Mouse (Mus musculus): ENCODE data around the gene Dock4. TPM values are rescaled to one million over a fixed set of nuclear protein-coding genes. Genes with fewer than 3 reads are reported as not detected.

Dock4 gene
- polyA plus RNA-seq, 1 experiment = 12.7 TPM

- TF ChIP-seq POLR2A (IDR thresholded peaks at IDR 0.05; ENCODE audit: insufficient read depth, low read length) (no peak), CTCF (IDR thresholded peaks at IDR 0.05; ENCODE audit: low read depth, low read length) (peak; percentile 24), EP300 (IDR thresholded peaks at IDR 0.05; ENCODE audit: insufficient read depth, low read depth, low read length) (no peak)
- H3K27me3 ChIP-seq (ENCODE audit: control insufficient read depth, insufficient read depth, low read length, poor library complexity, severe bottlenecking) = no peaks in the 10 kb centered on the region
- no peaks in the 10 kb centered on the region for H3K4me1 ChIP-seq (ENCODE audit: control insufficient read depth, insufficient read depth, low read length)
- no peak overlapping the region for H3K27ac ChIP-seq (ENCODE audit: insufficient read depth, low read length)
- H3K9ac ChIP-seq (ENCODE audit: low read depth, poor library complexity, severe bottlenecking) = no peak overlapping the region
- H3K36me3 ChIP-seq (ENCODE audit: control insufficient read depth, insufficient read depth, low read length, poor library complexity, severe bottlenecking) = no peaks in the 10 kb centered on the region
- H3K9me3 ChIP-seq (replicated peaks; ENCODE audit: control insufficient read depth, insufficient read depth, low read length, poor library complexity, severe bottlenecking) = no peaks in the 10 kb centered on the region
- no peak overlapping the region for H3K4me3 ChIP-seq (ENCODE audit: low read depth, low read length)
Observed at GRCm38 (mm10) chr12:40824251-40824650, 378.5 kb downstream of the Dock4 start.

- Histone ChIP-seq H3K4me3 (ENCODE audit: low read depth, low read length) (no peak overlapping the region), H3K4me1 (ENCODE audit: control insufficient read depth, insufficient read depth, low read length) (no peaks in the 10 kb centered on the region), H3K27me3 (ENCODE audit: control insufficient read depth, insufficient read depth, low read length, poor library complexity, severe bottlenecking) (no peaks in the 10 kb centered on the region), H3K27ac (ENCODE audit: insufficient read depth, low read length) (no peak overlapping the region), H3K9ac (ENCODE audit: low read depth, poor library complexity, severe bottlenecking) (no peak overlapping the region), H3K36me3 (ENCODE audit: control insufficient read depth, insufficient read depth, low read length, poor library complexity, severe bottlenecking) (no peaks in the 10 kb centered on the region), H3K9me3 (replicated peaks; ENCODE audit: control insufficient read depth, insufficient read depth, low read length, poor library complexity, severe bottlenecking) (no peaks in the 10 kb centered on the region)
- no peak for TF ChIP-seq EP300 (IDR thresholded peaks at IDR 0.05; ENCODE audit: insufficient read depth, low read depth, low read length)
- TF ChIP-seq POLR2A (IDR thresholded peaks at IDR 0.05; ENCODE audit: insufficient read depth, low read length) = no peak
- no peak for TF ChIP-seq CTCF (IDR thresholded peaks at IDR 0.05; ENCODE audit: low read depth, low read length)
Observed at GRCm38 (mm10) chr12:40825935-40826460, 380.2 kb downstream of the Dock4 start.

- TF ChIP-seq POLR2A (IDR thresholded peaks at IDR 0.05; ENCODE audit: insufficient read depth, low read length) = no peak
- no peak for TF ChIP-seq EP300 (IDR thresholded peaks at IDR 0.05; ENCODE audit: insufficient read depth, low read depth, low read length)
- no peak for TF ChIP-seq CTCF (IDR thresholded peaks at IDR 0.05; ENCODE audit: low read depth, low read length)
- Histone ChIP-seq H3K27ac (ENCODE audit: insufficient read depth, low read length) (no peak overlapping the region), H3K9me3 (replicated peaks; ENCODE audit: control insufficient read depth, insufficient read depth, low read length, poor library complexity, severe bottlenecking) (no peaks in the 10 kb centered on the region), H3K9ac (ENCODE audit: low read depth, poor library complexity, severe bottlenecking) (no peak overlapping the region), H3K4me1 (ENCODE audit: control insufficient read depth, insufficient read depth, low read length) (no peaks in the 10 kb centered on the region), H3K27me3 (ENCODE audit: control insufficient read depth, insufficient read depth, low read length, poor library complexity, severe bottlenecking) (no peaks in the 10 kb centered on the region), H3K4me3 (ENCODE audit: low read depth, low read length) (no peak overlapping the region), H3K36me3 (ENCODE audit: control insufficient read depth, insufficient read depth, low read length, poor library complexity, severe bottlenecking) (no peaks in the 10 kb centered on the region)
Observed at GRCm38 (mm10) chr12:40826491-40826890, 380.7 kb downstream of the Dock4 start.

GRCm38 (mm10) chr12:40828025-40828424 lies 382.3 kb downstream of the Dock4 start:
- no peaks in the 10 kb centered on the region for H3K36me3 ChIP-seq (ENCODE audit: control insufficient read depth, insufficient read depth, low read length, poor library complexity, severe bottlenecking)
- H3K27ac ChIP-seq (ENCODE audit: insufficient read depth, low read length) = no peak overlapping the region
- no peaks in the 10 kb centered on the region for H3K27me3 ChIP-seq (ENCODE audit: control insufficient read depth, insufficient read depth, low read length, poor library complexity, severe bottlenecking)
- no peaks in the 10 kb centered on the region for H3K9me3 ChIP-seq (replicated peaks; ENCODE audit: control insufficient read depth, insufficient read depth, low read length, poor library complexity, severe bottlenecking)
- no peaks in the 10 kb centered on the region for H3K4me1 ChIP-seq (ENCODE audit: control insufficient read depth, insufficient read depth, low read length)
- TF ChIP-seq POLR2A (IDR thresholded peaks at IDR 0.05; ENCODE audit: insufficient read depth, low read length) = no peak
- TF ChIP-seq CTCF (IDR thresholded peaks at IDR 0.05; ENCODE audit: low read depth, low read length) = no peak
- TF ChIP-seq EP300 (IDR thresholded peaks at IDR 0.05; ENCODE audit: insufficient read depth, low read depth, low read length) = no peak
- H3K9ac ChIP-seq (ENCODE audit: low read depth, poor library complexity, severe bottlenecking) = no peak overlapping the region
- H3K4me3 ChIP-seq (ENCODE audit: low read depth, low read length) = no peak overlapping the region

- Histone ChIP-seq H3K4me1 (ENCODE audit: control insufficient read depth, insufficient read depth, low read length) (no peaks in the 10 kb centered on the region), H3K4me3 (ENCODE audit: low read depth, low read length) (no peak overlapping the region), H3K27me3 (ENCODE audit: control insufficient read depth, insufficient read depth, low read length, poor library complexity, severe bottlenecking) (no peaks in the 10 kb centered on the region), H3K9me3 (replicated peaks; ENCODE audit: control insufficient read depth, insufficient read depth, low read length, poor library complexity, severe bottlenecking) (no peaks in the 10 kb centered on the region), H3K27ac (ENCODE audit: insufficient read depth, low read length) (no peak overlapping the region), H3K36me3 (ENCODE audit: control insufficient read depth, insufficient read depth, low read length, poor library complexity, severe bottlenecking) (no peaks in the 10 kb centered on the region), H3K9ac (ENCODE audit: low read depth, poor library complexity, severe bottlenecking) (no peak overlapping the region)
- TF ChIP-seq POLR2A (IDR thresholded peaks at IDR 0.05; ENCODE audit: insufficient read depth, low read length) (no peak), CTCF (IDR thresholded peaks at IDR 0.05; ENCODE audit: low read depth, low read length) (no peak), EP300 (IDR thresholded peaks at IDR 0.05; ENCODE audit: insufficient read depth, low read depth, low read length) (no peak)
Observed at GRCm38 (mm10) chr12:40829269-40829668, 383.5 kb downstream of the Dock4 start.

- Histone ChIP-seq H3K36me3 (ENCODE audit: control insufficient read depth, insufficient read depth, low read length, poor library complexity, severe bottlenecking) (no peaks in the 10 kb centered on the region), H3K9me3 (replicated peaks; ENCODE audit: control insufficient read depth, insufficient read depth, low read length, poor library complexity, severe bottlenecking) (no peaks in the 10 kb centered on the region), H3K9ac (ENCODE audit: low read depth, poor library complexity, severe bottlenecking) (no peak overlapping the region), H3K4me1 (ENCODE audit: control insufficient read depth, insufficient read depth, low read length) (no peaks in the 10 kb centered on the region), H3K27me3 (ENCODE audit: control insufficient read depth, insufficient read depth, low read length, poor library complexity, severe bottlenecking) (no peaks in the 10 kb centered on the region), H3K4me3 (ENCODE audit: low read depth, low read length) (no peak overlapping the region), H3K27ac (ENCODE audit: insufficient read depth, low read length) (no peak overlapping the region)
- no peak for TF ChIP-seq POLR2A (IDR thresholded peaks at IDR 0.05; ENCODE audit: insufficient read depth, low read length)
- TF ChIP-seq EP300 (IDR thresholded peaks at IDR 0.05; ENCODE audit: insufficient read depth, low read depth, low read length) = no peak
- peak; percentile 45 for TF ChIP-seq CTCF (IDR thresholded peaks at IDR 0.05; ENCODE audit: low read depth, low read length)
Observed at GRCm38 (mm10) chr12:40832157-40832556, 386.4 kb downstream of the Dock4 start.
